Mouse (Mus musculus) forebrain, embryonic 11.5 days (tissue): Measurements from ENCODE around the gene Vezt. TPM values are rescaled to one million over a fixed set of nuclear protein-coding genes. Genes with fewer than 3 reads are reported as not detected.

Experiments used
- ATAC-seq: fragments of 200-750 bp; cut with Nextera tagmentation; replicated peaks from 2 replicates; pipeline ENCODE4 v1.8.0; 2017; ENCODE audit warnings: moderate TSS enrichment; ENCODE audit not compliant: low FRiP score
- DNase-seq: peaks from one replicate; pipeline ENCODE4 v3.0.0-alpha.2; 2017; ENCODE audit warnings: low spot score
- H3K27ac ChIP-seq: fragments of 300-500 bp; sonication (generic); 2 replicates; pipeline ENCODE4 v1.5.1; 2014; ENCODE audit warnings: low read depth, low read length
- H3K27me3 ChIP-seq: fragments of 300-500 bp; sonication (generic); 2 replicates; pipeline ENCODE4 v1.6.1; 2014; ENCODE audit warnings: mild to moderate bottlenecking, low read length, mixed read lengths; ENCODE audit not compliant: control insufficient read depth, insufficient read depth
- H3K36me3 ChIP-seq: fragments of 300-500 bp; sonication (generic); 2 replicates; pipeline ENCODE4 v1.6.1; 2014; ENCODE audit warnings: mild to moderate bottlenecking, low read length, moderate library complexity, mixed read lengths; ENCODE audit not compliant: control insufficient read depth, insufficient read depth
- H3K4me1 ChIP-seq: fragments of 300-500 bp; sonication (generic); replicated peaks from 2 replicates; pipeline ENCODE4 v1.6.1; 2014; ENCODE audit warnings: low read length, mixed read lengths; ENCODE audit not compliant: control insufficient read depth, insufficient read depth
- H3K4me2 ChIP-seq: fragments of 300-500 bp; sonication (generic); 2 replicates; pipeline ENCODE4 v1.6.1; 2014; ENCODE audit warnings: low read depth, mild to moderate bottlenecking, low read length, moderate library complexity, mixed read lengths; ENCODE audit not compliant: severe bottlenecking
- H3K4me3 ChIP-seq: fragments of 300-500 bp; sonication (generic); 2 replicates; pipeline ENCODE4 v1.5.1; 2014; ENCODE audit warnings: low read depth, low read length
- H3K9ac ChIP-seq: fragments of 300-500 bp; sonication (generic); 2 replicates; pipeline ENCODE4 v1.6.1; 2014; ENCODE audit warnings: low read length
- H3K9me3 ChIP-seq: fragments of 300-500 bp; sonication (generic); 2 replicates; pipeline ENCODE4 v1.6.1; 2016; ENCODE audit warnings: low read length, mixed read lengths; ENCODE audit not compliant: control insufficient read depth
- WGBS: fragments of 180-500 bp; shearing (Covaris S2); extraction: QIAGEN DNeasy Blood & Tissue Kit; methylation state at CpG from one replicate; pipeline ENCODE4 v1.1.7; 2014; 5-methylcytosine and 5-hydroxymethylcytosine counted together
- polyA plus RNA-seq: library from polyadenylated mRNA; unstranded; fragments of >200 nt; fragmentation: Nextera tagmentation; extraction: Ambion mirVana; gene quantifications from 2 replicates; pipeline ENCODE4 v1.2.1, GENCODE M21; 2014

The Vezt gene
- polyA plus RNA-seq, 1 experiment from 2014 or later, result 46.6 TPM

GRCm38 (mm10) chr10:93938844-93939271 is 96.8 kb downstream of the Vezt start:
- H3K4me1 ChIP-seq, result no peaks in the 10 kb centered on the region; the same call in 1 of the 2 replicates
- H3K4me3 ChIP-seq, result no peak overlapping the region
- DNase-seq (no peak), ATAC-seq (no peak)
- no peak overlapping the region for H3K4me2 ChIP-seq
- no peaks in the 10 kb centered on the region for H3K36me3 ChIP-seq
- 77% methylated on average over 20 of the region's 20 CpGs for WGBS
- no peak overlapping the region for H3K27ac ChIP-seq
- H3K9ac ChIP-seq, result no peak overlapping the region
- H3K27me3 ChIP-seq, result no peaks in the 10 kb centered on the region
- H3K9me3 ChIP-seq, result no peaks in the 10 kb centered on the region

- Histone ChIP-seq H3K4me3 (no peak overlapping the region), H3K27me3 (no peaks in the 10 kb centered on the region), H3K9me3 (no peaks in the 10 kb centered on the region), H3K36me3 (no peaks in the 10 kb centered on the region), H3K4me1 (no peaks in the 10 kb centered on the region; the same call in 1 of the 2 replicates), H3K27ac (no peak overlapping the region), H3K4me2 (no peak overlapping the region), H3K9ac (no peak overlapping the region)
- WGBS, result 78% methylated on average over 9 of the region's 9 CpGs
- DNase-seq (no peak), ATAC-seq (no peak)
These were observed 101.6 kb downstream of the Vezt start for GRCm38 (mm10) chr10:93933980-93934379.

GRCm38 (mm10) chr10:93932861-93933260 is 102.8 kb downstream of the Vezt start:
- H3K4me1 ChIP-seq, result no peaks in the 10 kb centered on the region
- H3K4me2 ChIP-seq, result no peak overlapping the region
- no peaks in the 10 kb centered on the region for H3K36me3 ChIP-seq
- no peak overlapping the region for H3K4me3 ChIP-seq
- H3K27me3 ChIP-seq, result no peaks in the 10 kb centered on the region
- 77% methylated on average over 5 of the region's 5 CpGs for WGBS
- DNase-seq (no peak), ATAC-seq (no peak)
- H3K9ac ChIP-seq, result no peak overlapping the region
- no peak overlapping the region for H3K27ac ChIP-seq
- no peaks in the 10 kb centered on the region for H3K9me3 ChIP-seq

- whole genome bisulfite sequencing, result 76% methylated on average over 5 of the region's 5 CpGs
- Histone ChIP-seq H3K9ac (no peak overlapping the region), H3K4me2 (no peak overlapping the region), H3K4me1 (no peaks in the 10 kb centered on the region), H3K4me3 (no peak overlapping the region), H3K27ac (no peak overlapping the region), H3K27me3 (no peaks in the 10 kb centered on the region), H3K36me3 (no peaks in the 10 kb centered on the region), H3K9me3 (no peaks in the 10 kb centered on the region; the same call in 1 of the 2 replicates)
- ATAC-seq, result no peak
- DNase-seq, result no peak
These were observed 103.6 kb downstream of the Vezt start for GRCm38 (mm10) chr10:93932020-93932419.

GRCm38 (mm10) chr10:93931431-93931830 is 104.2 kb downstream of the Vezt start:
- WGBS, result 84% methylated on average over 9 of the region's 9 CpGs
- no peak overlapping the region for H3K4me2 ChIP-seq
- no peaks in the 10 kb centered on the region for H3K4me1 ChIP-seq
- H3K36me3 ChIP-seq, result no peaks in the 10 kb centered on the region
- no peak overlapping the region for H3K9ac ChIP-seq
- H3K9me3 ChIP-seq, result no peaks in the 10 kb centered on the region; the same call in 1 of the 2 replicates
- ATAC-seq, result no peak
- no peak overlapping the region for H3K4me3 ChIP-seq
- DNase-seq, result no peak
- no peak overlapping the region for H3K27ac ChIP-seq
- no peaks in the 10 kb centered on the region for H3K27me3 ChIP-seq

GRCm38 (mm10) chr10:93930236-93930824 is 105.3 kb downstream of the Vezt start:
- ATAC-seq, result no peak
- no peaks in the 10 kb centered on the region; the same call in 1 of the 2 replicates for H3K9me3 ChIP-seq
- H3K4me2 ChIP-seq, result no peak overlapping the region
- no peak overlapping the region for H3K9ac ChIP-seq
- H3K36me3 ChIP-seq, result no peaks in the 10 kb centered on the region
- 87% methylated on average over 4 of the region's 4 CpGs for WGBS
- H3K27me3 ChIP-seq, result no peaks in the 10 kb centered on the region
- DNase-seq, result no peak
- no peak overlapping the region for H3K27ac ChIP-seq
- H3K4me3 ChIP-seq, result no peak overlapping the region
- H3K4me1 ChIP-seq, result no peaks in the 10 kb centered on the region

GRCm38 (mm10) chr10:93924666-93925065 is 111.0 kb downstream of the Vezt start:
- Histone ChIP-seq H3K9me3 (no peaks in the 10 kb centered on the region; the same call in 1 of the 2 replicates), H3K27ac (no peak overlapping the region), H3K4me3 (no peak overlapping the region), H3K27me3 (no peaks in the 10 kb centered on the region), H3K4me2 (no peak overlapping the region), H3K36me3 (no peaks in the 10 kb centered on the region), H3K4me1 (no peaks in the 10 kb centered on the region), H3K9ac (no peak overlapping the region)
- ATAC-seq, result no peak
- DNase-seq, result no peak
- 90% methylated on average over 5 of the region's 5 CpGs for WGBS

- no peak overlapping the region for H3K4me2 ChIP-seq
- ATAC-seq, result no peak
- H3K4me3 ChIP-seq, result no peak overlapping the region
- H3K9me3 ChIP-seq, result no peaks in the 10 kb centered on the region
- H3K4me1 ChIP-seq, result no peaks in the 10 kb centered on the region
- no peaks in the 10 kb centered on the region for H3K27me3 ChIP-seq
- H3K27ac ChIP-seq, result no peak overlapping the region
- H3K36me3 ChIP-seq, result no peaks in the 10 kb centered on the region
- DNase-seq, result no peak
- no peak overlapping the region for H3K9ac ChIP-seq
- 94% methylated on average over 4 of the region's 4 CpGs for WGBS
These were observed 114.5 kb downstream of the Vezt start for GRCm38 (mm10) chr10:93921160-93921559.

GRCm38 (mm10) chr10:93919227-93919626 is 116.4 kb downstream of the Vezt start:
- H3K9ac ChIP-seq, result no peak overlapping the region
- H3K4me3 ChIP-seq, result no peak overlapping the region
- H3K4me1 ChIP-seq, result peaks cover 6% of the 10 kb centered on the region; the same call in 1 of the 2 replicates
- no peak overlapping the region for H3K27ac ChIP-seq
- ATAC-seq, result no peak
- no peak overlapping the region for H3K4me2 ChIP-seq
- no peaks in the 10 kb centered on the region for H3K36me3 ChIP-seq
- no peaks in the 10 kb centered on the region for H3K27me3 ChIP-seq
- H3K9me3 ChIP-seq, result no peaks in the 10 kb centered on the region
- 86% methylated on average over 13 of the region's 13 CpGs for WGBS
- DNase-seq, result no peak
